Mouse (Mus musculus) liver, embryonic 14.5 days (tissue): Measurements from ENCODE around the gene 1700023F06Rik.

ENCODE experiments used
- CTCF ChIP-seq: IDR thresholded peaks from 2 replicates; pipeline ENCODE4 v1.5.1; 2016; ENCODE audit warnings: antibody characterized with exemption, low read depth, control low read depth
- EP300 ChIP-seq: IDR thresholded peaks from 2 replicates; pipeline ENCODE4 v1.6.1; 2016; ENCODE audit warnings: antibody characterized with exemption, low read depth

DNA sequence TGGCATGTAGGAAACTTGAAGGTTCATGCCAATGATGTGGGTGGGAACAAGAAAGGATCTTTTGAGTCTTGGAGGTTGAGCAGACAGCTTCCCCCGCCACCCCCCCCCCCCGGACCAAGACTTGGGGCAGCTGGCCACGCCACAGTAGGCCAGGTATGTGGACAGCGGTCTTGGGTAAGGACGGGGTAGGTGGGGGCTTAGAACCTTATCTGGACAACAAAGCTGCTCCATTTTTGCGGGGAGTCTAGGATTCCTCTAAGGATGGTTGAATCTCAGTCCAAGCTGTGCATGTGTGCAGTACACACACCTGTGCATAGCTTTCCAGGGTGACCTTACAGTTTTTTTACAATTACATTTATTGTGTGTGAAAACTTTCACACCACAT is 10.2 kb upstream of the 1700023F06Rik start:
- TF ChIP-seq CTCF, result no peak
- no peak for TF ChIP-seq EP300
